Mouse (Mus musculus): ENCODE results near the gene Cux1. TPM values are rescaled to one million over a fixed set of nuclear protein-coding genes. Genes with fewer than 3 reads are reported as not detected.

Cux1 gene
- polyA plus RNA-seq, 1 experiment from 2014 or later: 163 TPM

DNA sequence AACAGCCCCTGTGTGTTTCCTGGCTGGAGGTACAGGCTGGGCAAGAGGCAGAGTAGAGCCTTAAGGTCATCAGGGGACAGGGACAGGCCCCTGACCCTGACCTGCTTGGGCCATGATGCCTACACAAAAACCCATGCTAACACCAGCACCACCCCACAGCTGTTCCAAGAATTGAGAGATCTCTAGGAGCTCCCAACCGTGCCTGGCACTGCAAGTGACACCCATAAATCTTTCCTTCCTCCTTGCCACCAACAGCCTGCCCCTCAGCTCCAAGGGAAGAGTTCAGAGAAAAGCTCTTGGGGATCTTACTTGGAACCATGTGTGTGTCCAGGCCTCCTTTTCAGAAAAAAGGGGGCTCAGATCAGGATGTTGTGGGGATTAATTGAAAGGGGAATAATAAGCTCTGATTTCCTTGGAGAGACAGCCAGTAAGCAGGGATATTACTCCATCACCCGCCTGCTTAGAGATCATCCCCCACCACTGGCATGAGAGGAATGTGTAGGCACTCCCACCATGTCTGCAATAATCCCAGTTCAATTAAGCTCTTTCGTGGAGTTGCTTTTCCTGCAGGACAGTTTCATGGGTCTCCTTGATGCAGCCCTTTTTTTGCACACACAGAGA is 44.3 kb downstream of the Cux1 start:
- Histone ChIP-seq H3K4me3 (ENCODE audit: low read depth, low read length) (no peak overlapping the region), H3K9me3 (ENCODE audit: control insufficient read depth, low read length) (no peaks in the 10 kb centered on the region), H3K27me3 (ENCODE audit: control insufficient read depth, insufficient read depth, low read length) (no peaks in the 10 kb centered on the region), H3K4me2 (ENCODE audit: low read depth, low read length, severe bottlenecking) (no peak overlapping the region), H3K36me3 (ENCODE audit: control insufficient read depth, insufficient read depth, low read length) (no peaks in the 10 kb centered on the region), H3K9ac (ENCODE audit: low read length) (no peak overlapping the region), H3K4me1 (replicated peaks; ENCODE audit: control insufficient read depth, insufficient read depth, low read length) (peaks cover 3% of the 10 kb centered on the region; the same call in 1 of the 2 replicates), H3K27ac (ENCODE audit: low read depth, low read length) (no peak overlapping the region)
- no peak for DNase-seq (ENCODE audit: low spot score)
- no peak for ATAC-seq (replicated peaks; ENCODE audit: low FRiP score)
- 32% methylated on average over 3 of the region's 3 CpGs for WGBS

DNA sequence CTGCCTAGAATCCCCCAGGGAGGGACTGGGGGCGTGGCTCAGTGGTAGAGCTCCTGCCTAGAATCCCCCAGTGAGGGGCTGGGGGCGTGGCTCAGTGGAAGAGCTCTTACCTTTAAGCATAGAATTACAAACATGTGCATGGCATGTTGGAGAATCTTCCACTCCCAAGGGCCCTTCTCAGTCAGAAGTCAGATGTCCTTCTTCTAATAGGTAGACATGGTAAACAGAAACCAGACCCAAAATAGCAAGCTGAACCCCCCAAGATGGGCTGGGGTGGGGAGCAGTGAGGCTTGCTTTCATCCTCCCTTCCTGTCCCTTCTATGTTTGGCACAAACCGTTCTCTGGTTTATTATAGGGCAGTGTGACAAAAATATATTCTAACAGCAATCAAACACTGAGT is 45.6 kb downstream of the Cux1 start:
- Histone ChIP-seq H3K9ac (ENCODE audit: low read length) (no peak overlapping the region), H3K4me1 (replicated peaks; ENCODE audit: control insufficient read depth, insufficient read depth, low read length) (peaks cover 3% of the 10 kb centered on the region; the same call in 1 of the 2 replicates), H3K36me3 (ENCODE audit: control insufficient read depth, insufficient read depth, low read length) (no peaks in the 10 kb centered on the region), H3K4me3 (ENCODE audit: low read depth, low read length) (no peak overlapping the region), H3K27ac (ENCODE audit: low read depth, low read length) (no peak overlapping the region), H3K9me3 (ENCODE audit: control insufficient read depth, low read length) (no peaks in the 10 kb centered on the region), H3K27me3 (ENCODE audit: control insufficient read depth, insufficient read depth, low read length) (no peaks in the 10 kb centered on the region), H3K4me2 (ENCODE audit: low read depth, low read length, severe bottlenecking) (no peak overlapping the region)
- no peak for DNase-seq (ENCODE audit: low spot score)
- WGBS: 93% methylated on average over 3 of the region's 3 CpGs
- no peak for ATAC-seq (replicated peaks; ENCODE audit: low FRiP score)

DNA sequence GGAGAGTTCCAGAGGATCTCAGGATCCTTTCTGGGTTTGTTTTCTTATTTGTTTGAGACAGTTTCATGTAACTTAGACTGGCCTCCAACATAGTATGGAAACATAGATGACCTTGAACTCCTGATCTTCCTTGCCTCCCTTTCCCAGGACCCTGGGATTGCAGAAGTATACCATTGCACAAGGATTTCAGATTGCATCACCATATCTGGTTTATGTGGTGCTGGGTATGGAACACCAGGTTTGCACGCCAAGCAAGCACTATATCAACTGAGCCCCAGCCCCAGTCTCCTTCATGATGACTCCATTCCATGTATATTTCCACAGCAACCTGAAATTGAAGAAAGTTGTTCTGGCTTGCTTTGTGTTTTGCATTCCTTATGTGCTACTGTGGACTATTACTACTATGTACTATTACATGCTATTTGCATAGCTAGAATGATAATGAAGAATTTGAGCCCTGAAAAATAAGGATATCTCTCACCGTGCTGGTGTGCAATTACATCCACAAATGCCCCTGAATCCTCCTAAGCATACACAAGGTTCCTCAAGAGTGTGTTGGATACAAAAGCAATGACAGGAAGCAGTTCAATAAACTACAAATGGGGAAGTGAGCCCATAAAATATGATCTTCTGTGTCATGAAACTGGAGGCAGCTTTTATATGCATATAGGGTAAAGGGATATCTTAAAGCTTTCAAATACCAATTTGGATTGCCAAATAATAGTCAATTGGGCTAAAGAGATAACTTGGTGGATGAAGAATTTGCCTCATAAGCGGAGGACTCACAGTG is 48.4 kb downstream of the Cux1 start:
- no peak overlapping the region for H3K4me3 ChIP-seq (ENCODE audit: low read depth, low read length)
- no peaks in the 10 kb centered on the region for H3K9me3 ChIP-seq (ENCODE audit: control insufficient read depth, low read length)
- peaks cover 3% of the 10 kb centered on the region; the same call in 1 of the 2 replicates for H3K4me1 ChIP-seq (replicated peaks; ENCODE audit: control insufficient read depth, insufficient read depth, low read length)
- no peak for ATAC-seq (replicated peaks; ENCODE audit: low FRiP score)
- no peaks in the 10 kb centered on the region for H3K27me3 ChIP-seq (ENCODE audit: control insufficient read depth, insufficient read depth, low read length)
- 91% methylated on average over 3 of the region's 3 CpGs for WGBS
- H3K36me3 ChIP-seq (ENCODE audit: control insufficient read depth, insufficient read depth, low read length): no peaks in the 10 kb centered on the region
- no peak overlapping the region for H3K27ac ChIP-seq (ENCODE audit: low read depth, low read length)
- no peak for DNase-seq (ENCODE audit: low spot score)
- H3K4me2 ChIP-seq (ENCODE audit: low read depth, low read length, severe bottlenecking): no peak overlapping the region
- no peak overlapping the region for H3K9ac ChIP-seq (ENCODE audit: low read length)

DNA sequence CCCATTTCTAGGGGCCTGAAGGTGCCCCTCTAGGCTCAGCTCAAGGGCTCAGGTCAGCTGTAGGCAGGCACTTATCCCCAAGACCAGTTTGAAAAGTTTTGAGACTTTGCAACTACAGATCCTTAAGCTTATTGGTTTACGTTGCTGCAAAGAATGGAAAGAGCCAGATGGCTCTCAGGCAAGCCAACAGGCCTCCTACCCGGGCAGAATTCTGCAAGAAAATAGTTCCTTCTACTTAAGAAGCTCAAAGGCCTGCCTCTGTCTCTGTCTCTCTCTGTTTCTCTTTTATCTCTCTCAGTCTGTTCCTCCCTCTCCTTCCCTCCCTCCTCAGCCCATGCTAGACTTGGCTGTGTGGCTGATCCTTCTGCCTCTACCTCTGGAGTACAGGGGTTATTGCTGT is 49.8 kb downstream of the Cux1 start:
- no peak overlapping the region for H3K9ac ChIP-seq (ENCODE audit: low read length)
- H3K4me2 ChIP-seq (ENCODE audit: low read depth, low read length, severe bottlenecking): no peak overlapping the region
- H3K36me3 ChIP-seq (ENCODE audit: control insufficient read depth, insufficient read depth, low read length): no peaks in the 10 kb centered on the region
- H3K4me3 ChIP-seq (ENCODE audit: low read depth, low read length): no peak overlapping the region
- H3K9me3 ChIP-seq (ENCODE audit: control insufficient read depth, low read length): no peaks in the 10 kb centered on the region
- no peak for ATAC-seq (replicated peaks; ENCODE audit: low FRiP score)
- DNase-seq (ENCODE audit: low spot score): no peak
- H3K27ac ChIP-seq (ENCODE audit: low read depth, low read length): no peak overlapping the region
- no peaks in the 10 kb centered on the region for H3K27me3 ChIP-seq (ENCODE audit: control insufficient read depth, insufficient read depth, low read length)
- no peaks in the 10 kb centered on the region for H3K4me1 ChIP-seq (replicated peaks; ENCODE audit: control insufficient read depth, insufficient read depth, low read length)
- WGBS: 63% methylated on average over 2 of the region's 2 CpGs

DNA sequence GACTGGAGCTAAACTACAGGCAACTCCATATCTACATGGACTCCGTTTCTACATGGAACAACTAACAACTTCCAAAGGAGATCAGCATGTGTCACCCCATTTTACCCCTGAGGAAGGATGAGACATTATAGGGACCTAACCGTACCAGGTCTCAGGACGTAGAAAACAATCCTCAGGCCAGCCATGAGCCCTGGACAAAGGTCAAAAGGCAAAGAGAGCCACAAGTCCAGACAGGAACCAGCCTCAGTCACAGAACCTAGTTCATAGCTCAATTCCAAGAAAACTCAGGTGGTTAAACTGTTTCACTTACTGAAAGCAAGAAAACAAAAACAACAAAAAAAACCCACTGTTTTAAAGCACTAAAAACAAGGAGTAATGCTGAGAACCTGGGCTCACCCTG is 50.7 kb downstream of the Cux1 start:
- ATAC-seq (replicated peaks; ENCODE audit: low FRiP score): no peak
- no peaks in the 10 kb centered on the region for H3K36me3 ChIP-seq (ENCODE audit: control insufficient read depth, insufficient read depth, low read length)
- 88% methylated on average over 3 of the region's 3 CpGs for WGBS
- no peaks in the 10 kb centered on the region for H3K4me1 ChIP-seq (replicated peaks; ENCODE audit: control insufficient read depth, insufficient read depth, low read length)
- H3K4me3 ChIP-seq (ENCODE audit: low read depth, low read length): no peak overlapping the region
- H3K9ac ChIP-seq (ENCODE audit: low read length): no peak overlapping the region
- no peak overlapping the region for H3K4me2 ChIP-seq (ENCODE audit: low read depth, low read length, severe bottlenecking)
- no peak overlapping the region for H3K27ac ChIP-seq (ENCODE audit: low read depth, low read length)
- DNase-seq (ENCODE audit: low spot score): no peak
- no peaks in the 10 kb centered on the region for H3K9me3 ChIP-seq (ENCODE audit: control insufficient read depth, low read length)
- no peaks in the 10 kb centered on the region for H3K27me3 ChIP-seq (ENCODE audit: control insufficient read depth, insufficient read depth, low read length)

DNA sequence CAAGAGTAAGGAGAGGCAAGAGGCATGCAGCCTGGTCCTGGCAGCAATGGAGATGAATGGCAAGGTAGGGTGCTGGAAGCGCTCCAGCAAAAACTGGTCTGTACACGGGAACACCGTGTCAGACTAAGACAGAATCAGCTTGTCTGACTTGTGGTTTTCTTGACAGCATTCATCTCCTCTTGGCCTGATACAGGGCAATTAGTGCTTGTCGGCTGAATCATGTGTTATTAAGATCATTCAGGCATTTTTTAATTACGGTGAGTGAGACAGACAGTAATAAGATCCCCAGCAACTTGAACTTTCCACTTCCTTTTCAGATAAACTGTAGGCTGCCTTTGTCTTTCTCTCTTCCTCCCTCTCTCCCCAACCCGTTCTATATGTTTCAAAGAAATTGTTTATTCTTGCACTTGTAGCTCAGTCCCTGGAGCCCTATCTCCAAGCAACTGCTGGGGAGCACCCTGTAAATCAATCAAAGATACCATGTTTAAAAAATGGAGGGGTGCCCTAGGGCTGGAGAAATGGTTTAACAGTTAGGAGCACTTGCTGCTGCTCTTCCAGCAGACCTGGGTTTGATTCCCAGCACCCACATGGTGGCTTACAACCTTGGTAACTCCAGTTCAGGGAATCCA is 53.1 kb downstream of the Cux1 start:
- no peaks in the 10 kb centered on the region for H3K4me1 ChIP-seq (replicated peaks; ENCODE audit: control insufficient read depth, insufficient read depth, low read length)
- no peak overlapping the region for H3K27ac ChIP-seq (ENCODE audit: low read depth, low read length)
- no peak overlapping the region for H3K4me2 ChIP-seq (ENCODE audit: low read depth, low read length, severe bottlenecking)
- WGBS: 79% methylated on average over 6 of the region's 6 CpGs
- no peaks in the 10 kb centered on the region for H3K27me3 ChIP-seq (ENCODE audit: control insufficient read depth, insufficient read depth, low read length)
- H3K4me3 ChIP-seq (ENCODE audit: low read depth, low read length): no peak overlapping the region
- ATAC-seq (replicated peaks; ENCODE audit: low FRiP score) (no peak), DNase-seq (ENCODE audit: low spot score) (no peak)
- no peaks in the 10 kb centered on the region for H3K9me3 ChIP-seq (ENCODE audit: control insufficient read depth, low read length)
- H3K9ac ChIP-seq (ENCODE audit: low read length): no peak overlapping the region
- H3K36me3 ChIP-seq (ENCODE audit: control insufficient read depth, insufficient read depth, low read length): no peaks in the 10 kb centered on the region

DNA sequence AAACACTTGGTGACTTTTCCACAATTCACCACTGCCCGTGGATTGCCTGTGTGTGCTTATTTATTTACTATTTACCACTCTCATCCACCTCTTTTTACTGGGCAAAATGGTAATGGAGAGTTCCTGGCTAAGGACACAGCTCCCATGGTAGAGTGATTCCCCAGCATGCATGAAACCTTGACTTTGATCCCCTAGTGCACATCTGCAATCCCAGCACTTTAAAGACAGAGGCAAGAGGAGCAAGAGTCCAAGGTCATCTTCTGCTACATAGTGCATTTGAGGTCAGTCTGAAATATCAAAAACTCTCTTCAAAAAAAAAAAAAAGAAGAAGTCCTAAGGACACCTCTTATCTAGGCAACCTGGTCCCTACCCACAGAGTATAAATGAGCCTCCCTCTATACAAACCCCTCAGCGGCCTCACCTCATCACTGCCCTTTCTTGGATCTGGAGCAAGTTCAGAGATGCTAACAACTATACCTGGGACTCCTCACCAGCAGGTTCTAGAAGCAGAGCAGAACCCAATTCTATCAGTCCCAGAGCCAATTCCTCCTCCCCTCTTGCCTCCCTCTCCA is 55.1 kb downstream of the Cux1 start:
- H3K36me3 ChIP-seq (ENCODE audit: control insufficient read depth, insufficient read depth, low read length): no peaks in the 10 kb centered on the region
- H3K4me2 ChIP-seq (ENCODE audit: low read depth, low read length, severe bottlenecking): no peak overlapping the region
- no peak overlapping the region for H3K9ac ChIP-seq (ENCODE audit: low read length)
- H3K27me3 ChIP-seq (ENCODE audit: control insufficient read depth, insufficient read depth, low read length): no peaks in the 10 kb centered on the region
- H3K27ac ChIP-seq (ENCODE audit: low read depth, low read length): no peak overlapping the region
- DNase-seq (ENCODE audit: low spot score): no peak
- no peaks in the 10 kb centered on the region for H3K4me1 ChIP-seq (replicated peaks; ENCODE audit: control insufficient read depth, insufficient read depth, low read length)
- 93% methylated on average over 2 of the region's 2 CpGs for WGBS
- no peak overlapping the region for H3K4me3 ChIP-seq (ENCODE audit: low read depth, low read length)
- ATAC-seq (replicated peaks; ENCODE audit: low FRiP score): no peak
- no peaks in the 10 kb centered on the region for H3K9me3 ChIP-seq (ENCODE audit: control insufficient read depth, low read length)

DNA sequence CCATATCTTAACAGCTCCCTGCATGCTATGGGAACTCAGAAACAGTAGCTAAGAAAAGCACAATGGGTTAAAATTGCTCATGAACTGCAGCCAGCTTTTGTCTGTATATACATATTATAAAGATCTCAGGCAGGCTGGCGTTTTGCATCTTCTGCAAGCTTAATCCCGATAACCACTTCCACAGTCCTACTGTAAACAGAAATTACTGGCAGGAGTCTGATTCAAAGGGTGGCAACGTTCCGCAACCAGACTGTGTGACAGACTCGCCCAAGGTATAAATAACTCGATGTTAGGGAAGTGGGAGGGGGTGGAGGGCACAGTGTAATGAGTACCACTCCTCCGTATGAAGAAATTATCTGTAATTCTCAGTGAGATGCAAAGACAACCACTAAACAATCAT is 55.9 kb downstream of the Cux1 start:
- no peaks in the 10 kb centered on the region for H3K4me1 ChIP-seq (replicated peaks; ENCODE audit: control insufficient read depth, insufficient read depth, low read length)
- no peak overlapping the region for H3K4me2 ChIP-seq (ENCODE audit: low read depth, low read length, severe bottlenecking)
- no peaks in the 10 kb centered on the region for H3K27me3 ChIP-seq (ENCODE audit: control insufficient read depth, insufficient read depth, low read length)
- DNase-seq (ENCODE audit: low spot score) (no peak), ATAC-seq (replicated peaks; ENCODE audit: low FRiP score) (no peak)
- H3K9me3 ChIP-seq (ENCODE audit: control insufficient read depth, low read length): no peaks in the 10 kb centered on the region
- H3K9ac ChIP-seq (ENCODE audit: low read length): no peak overlapping the region
- no peak overlapping the region for H3K27ac ChIP-seq (ENCODE audit: low read depth, low read length)
- WGBS: 89% methylated on average over 7 of the region's 7 CpGs
- no peak overlapping the region for H3K4me3 ChIP-seq (ENCODE audit: low read depth, low read length)
- no peaks in the 10 kb centered on the region for H3K36me3 ChIP-seq (ENCODE audit: control insufficient read depth, insufficient read depth, low read length)

All from forebrain, embryonic 11.5 days (tissue).